ENCODE assay signal across 8 mouse cellular contexts in the genomic region with DNA sequence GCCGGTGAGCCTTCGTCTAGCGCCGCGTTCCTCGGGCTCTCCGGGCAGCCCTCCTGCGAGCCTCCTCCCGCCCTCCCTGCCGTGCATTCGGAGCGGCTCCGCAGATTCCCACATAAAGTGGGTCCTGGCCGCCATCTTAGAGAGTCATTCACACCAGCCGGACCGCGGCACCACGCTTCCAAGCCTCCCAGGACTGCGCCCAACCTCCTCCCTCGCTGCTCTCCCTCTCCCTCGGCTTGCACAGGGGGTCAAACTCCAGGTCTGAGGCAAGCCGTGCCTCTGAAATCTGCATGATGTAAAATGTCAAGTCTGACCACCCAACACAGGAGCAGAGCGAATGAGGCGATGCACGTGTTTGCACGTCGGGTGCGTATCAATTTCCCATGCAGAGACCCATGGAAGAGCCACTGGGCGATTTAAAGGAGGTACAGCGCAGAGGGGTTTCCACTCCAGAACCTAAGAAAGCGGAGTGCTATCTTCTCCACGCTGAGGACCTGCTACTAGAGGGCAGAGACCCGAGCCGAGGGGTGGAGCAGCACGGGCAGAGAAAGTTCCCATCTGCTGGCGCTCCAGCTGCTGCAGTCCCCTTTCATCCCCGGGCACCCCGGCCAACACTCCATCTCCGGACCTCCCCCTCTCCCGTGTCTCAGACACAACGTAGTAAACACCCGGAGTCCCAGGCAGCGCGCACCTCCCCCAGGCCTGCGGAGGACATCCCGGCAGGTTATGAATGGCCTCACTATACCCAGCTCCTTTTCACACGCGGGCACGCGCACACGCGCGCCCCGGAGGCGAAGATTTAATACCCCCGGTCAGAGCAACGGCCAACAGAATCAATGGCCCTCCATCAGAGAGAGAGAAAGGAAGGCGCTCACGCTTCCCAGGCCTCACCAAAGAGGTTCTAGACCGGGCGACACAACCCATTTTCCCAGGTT. TPM values are rescaled to one million over a fixed set of nuclear protein-coding genes. Genes with fewer than 3 reads are reported as not detected.
A peak's percentile ranks its signal among the peaks of the same experiment; 100 is the strongest.
DNase-seq lines count a peak whose midpoint lies in the region; ATAC-seq and TF ChIP-seq lines count a peak whose summit lies in the region.

No protein-coding gene starts in this region.

- peak; percentile 75 for DNase-seq in layer of hippocampus, adult 11-12 months (ENCODE audit: low spot score)
- no peak for DNase-seq in layer of hippocampus, adult 9-10 months (ENCODE audit: low spot score)
- peak; percentile 88 for DNase-seq in embryo, embryonic 10.5 days (ENCODE audit: low spot score)
- peak; percentile 60 for DNase-seq in gastrocnemius, postnatal 14 days
- DNase-seq in limb, embryonic 10.5 days (ENCODE audit: low spot score): peak; percentile 87
- peak in 1 of 2 experiments; percentile 35 for DNase-seq in spleen, adult 2 months (ENCODE audit: low read depth in 1 of 2, low spot score in 2 of 2)

- peak overlapping the region; percentile 94 for H3K9ac ChIP-seq in intestine, postnatal 0 days (ENCODE audit: low read depth, low read length)
- peak overlapping the region; percentile 99 for H3K9ac ChIP-seq in midbrain, embryonic 12.5 days (replicated peaks)

- under 1% methylated on average over 61 of the region's 61 CpGs for WGBS in intestine, postnatal 0 days
- under 1% methylated on average over 61 of the region's 61 CpGs for WGBS in limb, embryonic 10.5 days
- under 1% methylated on average over 61 of the region's 61 CpGs for WGBS in midbrain, embryonic 12.5 days
- WGBS in spleen, adult 2 months: 1% methylated on average over 61 of the region's 61 CpGs

- H3K4me1 ChIP-seq in intestine, postnatal 0 days (replicated peaks; ENCODE audit: control insufficient read depth, insufficient read depth, low read length): no peaks in the 10 kb centered on the region; the same call in 1 of the 2 replicates
- peaks cover 36% of the 10 kb centered on the region for H3K4me1 ChIP-seq in limb, embryonic 10.5 days
- peaks cover 53% of the 10 kb centered on the region for H3K4me1 ChIP-seq in midbrain, embryonic 12.5 days
- peaks cover 8% of the 10 kb centered on the region for H3K4me1 ChIP-seq in spleen, adult 2 months (ENCODE audit: control insufficient read depth, insufficient read depth, insufficient read length)

- no peaks in the 10 kb centered on the region for H3K27me3 ChIP-seq in intestine, postnatal 0 days (replicated peaks; ENCODE audit: control insufficient read depth, insufficient read depth, low read length)
- no peaks in the 10 kb centered on the region for H3K27me3 ChIP-seq in limb, embryonic 10.5 days (ENCODE audit: low read depth, poor library complexity, severe bottlenecking)
- H3K27me3 ChIP-seq in midbrain, embryonic 12.5 days: no peaks in the 10 kb centered on the region
- 0 out of 2 replicates have a peak, but pooled peaks cover 3% of the 10 kb centered on the region for H3K27me3 ChIP-seq in spleen, adult 2 months (ENCODE audit: control insufficient read depth, insufficient read depth, low read length)

- no peak for ATAC-seq in intestine, postnatal 0 days
- ATAC-seq in midbrain, embryonic 12.5 days (ENCODE audit: low FRiP score, low read depth): peak; percentile 76

- H3K4me3 ChIP-seq in intestine, postnatal 0 days (ENCODE audit: low read depth, low read length): peak overlapping the region; percentile 85
- peak overlapping the region; percentile 98 for H3K4me3 ChIP-seq in limb, embryonic 10.5 days
- H3K4me3 ChIP-seq in midbrain, embryonic 12.5 days: peak overlapping the region; percentile 99
- H3K4me3 ChIP-seq in spleen, adult 2 months (ENCODE audit: extremely low read depth, insufficient read depth, insufficient read length): peak overlapping the region; percentile 60

- H3K27ac ChIP-seq in intestine, postnatal 0 days (ENCODE audit: low read depth, low read length): peak overlapping the region; percentile 62
- peak overlapping the region; percentile 96 for H3K27ac ChIP-seq in limb, embryonic 10.5 days
- H3K27ac ChIP-seq in midbrain, embryonic 12.5 days (replicated peaks): peak overlapping the region; percentile 97
- no peak overlapping the region for H3K27ac ChIP-seq in spleen, adult 2 months (ENCODE audit: insufficient read depth, low read length)

- TF ChIP-seq POLR2A in spleen, adult 2 months (IDR thresholded peaks at IDR 0.05; ENCODE audit: low read depth, low read length): no peak

- H3K36me3 ChIP-seq in intestine, postnatal 0 days (ENCODE audit: control insufficient read depth, insufficient read depth): no peaks in the 10 kb centered on the region
- no peaks in the 10 kb centered on the region for H3K36me3 ChIP-seq in limb, embryonic 10.5 days
- no peaks in the 10 kb centered on the region for H3K36me3 ChIP-seq in midbrain, embryonic 12.5 days
- H3K36me3 ChIP-seq in spleen, adult 2 months (ENCODE audit: control insufficient read depth, insufficient read depth, low read length): no peaks in the 10 kb centered on the region

- intact Hi-C loops in gastrocnemius, postnatal 14 days (cut with DNase I; ENCODE audit: low total_unique reads): no loop called here

- no peak for TF ChIP-seq CTCF in intestine, postnatal 0 days (IDR thresholded peaks at IDR 0.05; ENCODE audit: low read depth)
- TF ChIP-seq CTCF in spleen, adult 2 months (IDR thresholded peaks at IDR 0.05; ENCODE audit: extremely low read depth, insufficient read depth, insufficient read length, insufficient replicate concordance): no peak

- peak overlapping the region; percentile 79 for H3K4me2 ChIP-seq in intestine, postnatal 0 days (replicated peaks; ENCODE audit: low read depth)
- H3K4me2 ChIP-seq in midbrain, embryonic 12.5 days (replicated peaks): peak overlapping the region; percentile 89

- H3K9me3 ChIP-seq in intestine, postnatal 0 days (ENCODE audit: control insufficient read depth): no peaks in the 10 kb centered on the region
- no peaks in the 10 kb centered on the region for H3K9me3 ChIP-seq in limb, embryonic 10.5 days (replicated peaks)
- no peaks in the 10 kb centered on the region for H3K9me3 ChIP-seq in midbrain, embryonic 12.5 days

RNA-seq across cellular contexts. Expression of a gene that starts 1.8 kb away (rescaled TPM):
- 10 to 100 TPM; 20.1 to 22.1 TPM for total RNA-seq in gastrocnemius, postnatal 14 days (2021)
- polyA plus RNA-seq in intestine, postnatal 0 days (2015; fragmentation: Nextera tagmentation; extraction: Ambion mirVana): 3.2 and 4.0 TPM in 2 replicates
- 11.5 TPM in 2 replicates for polyA plus RNA-seq in limb, embryonic 10.5 days (2016; fragmentation: Nextera tagmentation; extraction: Ambion mirVana)
- 22.2 and 24.2 TPM in 2 replicates for polyA plus RNA-seq in midbrain, embryonic 12.5 days (2016; fragmentation: Nextera tagmentation; extraction: Ambion mirVana)
- polyA plus RNA-seq in spleen, adult 2 months (2012; rRNA removed): 28.2 and 34.1 TPM in 2 replicates
